Mouse (Mus musculus) adipocyte (in vitro differentiated cells): ENCODE data around the gene Arhgef16.

Experiments used
- DNase-seq: peaks from one replicate; pipeline ENCODE4 v3.0.0-alpha.2; 2016; ENCODE audit warnings: low spot score

Gene Arhgef16

GRCm38 (mm10) chr4:154301466-154301881 is at the start of gene Arhgef16:
Arhgef16 (minus strand) TSS chr4:154301676.
- DNase-seq, result peak; percentile 43

DNA sequence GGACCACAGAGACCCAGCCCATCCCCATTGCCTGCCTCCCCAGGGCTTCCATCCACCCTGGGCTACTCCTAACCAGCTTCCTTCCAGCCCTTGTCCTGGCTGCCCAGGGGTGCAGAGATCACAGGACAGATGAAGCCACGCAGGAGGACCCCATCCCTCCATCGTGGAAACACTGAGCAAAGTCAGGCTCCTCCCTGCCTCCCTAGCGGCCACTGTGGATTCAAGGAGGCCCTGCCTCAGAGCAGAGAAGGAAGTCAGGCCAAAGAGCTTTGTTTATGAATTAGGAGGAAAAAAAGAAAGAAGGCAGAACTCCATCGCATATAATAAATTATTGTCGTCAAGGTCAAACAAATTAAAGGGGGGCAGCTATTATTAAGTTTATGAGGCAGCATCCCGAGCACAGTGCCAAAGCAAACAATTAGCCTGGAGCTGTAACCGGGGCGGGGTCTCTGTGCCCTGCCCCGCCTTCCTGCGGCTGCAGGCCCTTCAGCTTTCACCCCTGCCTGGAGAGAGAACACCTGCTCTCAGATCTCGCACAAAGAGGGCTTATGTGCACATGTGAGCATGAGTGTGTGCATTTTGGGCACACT is 46.8 kb upstream of the Arhgef16 start:
- DNase-seq, result no peak

DNA sequence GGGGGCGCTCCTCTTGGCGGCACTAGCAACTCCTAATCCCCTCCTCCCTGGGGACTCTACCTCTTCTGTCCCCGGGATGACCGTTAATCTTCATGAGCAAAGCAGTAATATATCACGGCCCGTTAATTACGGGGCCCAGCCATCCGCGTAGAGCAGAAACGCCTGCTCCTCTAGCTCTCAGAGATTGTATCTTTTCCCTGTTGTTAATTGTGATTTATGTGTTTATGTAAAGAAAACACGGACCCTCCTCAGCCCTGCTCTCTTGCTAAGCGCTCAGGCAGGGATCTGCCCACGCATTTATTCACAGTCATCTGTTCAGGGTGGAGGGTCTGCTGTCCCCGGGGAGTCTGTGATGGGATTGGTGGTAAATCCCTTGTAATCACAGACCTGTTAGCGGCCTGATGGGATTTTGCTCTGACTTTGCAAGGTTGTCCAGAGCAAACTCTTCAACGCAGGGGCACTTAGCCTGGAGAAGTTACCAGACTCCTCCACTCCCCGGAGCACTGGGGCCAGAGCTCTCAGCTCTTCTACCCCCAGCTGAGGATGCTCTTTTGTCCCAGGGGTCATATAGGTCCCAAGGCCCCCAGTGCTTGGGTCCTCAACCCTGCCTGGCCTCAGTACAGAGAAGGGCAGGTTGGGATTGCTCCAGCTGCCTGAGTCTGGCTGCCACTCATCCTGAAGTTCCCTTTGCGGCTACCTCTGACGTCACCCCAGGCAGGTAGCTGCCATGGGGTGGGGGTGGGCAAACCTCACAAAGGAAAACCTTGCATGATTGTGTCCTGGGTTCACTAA is 45.5 kb upstream of the Arhgef16 start:
- no peak for DNase-seq

DNA sequence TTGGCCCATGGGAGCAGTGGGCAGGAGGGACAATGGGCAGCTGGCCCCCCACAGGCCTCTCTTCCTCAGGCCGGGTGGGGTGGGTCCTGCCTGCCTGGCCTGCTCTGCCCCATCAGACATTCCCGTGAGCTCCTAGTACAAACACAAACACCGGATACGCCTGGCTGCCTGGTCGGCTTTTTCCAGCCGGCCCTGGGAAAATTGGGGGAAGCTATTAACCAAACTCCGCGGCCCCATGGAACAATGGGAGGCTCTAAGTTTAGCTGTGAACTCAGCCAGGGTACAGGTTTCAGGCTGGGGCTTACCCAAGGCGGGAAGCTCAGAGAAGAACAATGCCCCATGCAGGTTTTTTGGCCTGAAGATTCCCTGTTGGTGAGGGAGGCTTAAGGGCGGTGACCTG is 35.2 kb upstream of the Arhgef16 start:
- no peak for DNase-seq

DNA sequence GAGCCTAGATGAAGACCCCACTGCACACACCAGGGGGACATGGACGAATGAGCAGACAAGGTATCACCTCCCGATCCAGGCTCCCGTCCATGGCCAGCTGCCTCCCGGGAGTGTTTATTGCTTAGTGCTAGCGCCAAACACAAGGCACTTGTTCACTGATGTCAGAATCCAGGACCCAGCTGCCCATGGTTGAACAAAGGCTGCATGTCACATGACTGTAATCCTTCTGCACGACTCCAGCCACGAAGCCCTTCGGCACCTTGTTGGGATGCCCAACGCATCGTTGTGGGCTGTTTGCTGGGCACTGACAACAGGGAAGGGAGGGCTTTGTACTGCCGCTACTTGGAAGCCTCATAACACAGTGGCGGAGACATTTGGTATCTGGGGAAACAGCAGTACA is 34.3 kb upstream of the Arhgef16 start, which contains the start of gene B230104I21Rik:
TSS of gene B230104I21Rik (plus strand) at position 367 of the 400 bp plus-strand sequence.
- DNase-seq, result no peak

- no peak for DNase-seq
These were observed 33.4 kb upstream of the Arhgef16 start for GRCm38 (mm10) chr4:154334699-154335402.

GRCm38 (mm10) chr4:154333300-154333699 is 31.8 kb upstream of the Arhgef16 start:
- DNase-seq, result no peak

DNA sequence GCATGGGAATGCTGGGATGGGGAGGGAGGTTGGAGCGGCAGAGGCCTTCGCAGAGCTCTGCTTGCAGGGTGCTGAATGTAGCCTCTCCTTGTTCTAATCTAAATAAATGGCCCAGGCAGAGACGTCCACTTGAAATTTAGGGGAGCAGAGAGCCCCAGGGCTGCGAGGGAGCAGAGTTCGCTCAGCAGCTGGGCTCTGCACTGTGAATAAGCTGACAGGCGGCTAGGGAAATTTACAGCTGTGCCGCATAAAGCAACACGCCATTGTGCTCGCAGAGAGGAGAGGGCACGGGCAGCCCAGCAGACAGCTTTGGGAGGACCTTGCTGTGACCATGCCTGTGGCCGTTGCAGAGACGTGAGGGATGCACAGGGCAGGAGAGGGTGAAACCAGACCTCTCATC is 29.8 kb upstream of the Arhgef16 start:
- DNase-seq, result no peak

GRCm38 (mm10) chr4:154330001-154330400 is 28.5 kb upstream of the Arhgef16 start:
- no peak for DNase-seq

DNA sequence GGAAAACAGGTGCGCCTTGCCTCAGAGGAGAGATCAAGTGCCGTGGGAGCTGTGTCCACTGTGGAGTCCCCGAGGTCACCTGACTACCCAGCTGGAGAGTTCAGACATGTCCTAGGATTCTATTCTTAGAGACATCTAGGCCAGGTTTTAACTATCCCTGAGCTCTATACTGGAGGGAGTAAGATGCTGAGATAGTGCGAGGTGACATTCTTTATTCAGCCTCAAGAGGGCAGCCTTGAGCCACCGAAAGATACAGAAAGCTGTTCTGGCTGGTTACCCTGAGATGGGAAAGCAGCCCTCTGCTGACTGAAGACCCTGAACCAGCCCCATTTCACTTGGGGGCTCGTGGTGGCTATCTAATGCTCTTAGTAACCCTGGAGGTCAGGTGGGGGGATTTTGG is 27.4 kb upstream of the Arhgef16 start:
- peak; percentile 57 for DNase-seq

DNA sequence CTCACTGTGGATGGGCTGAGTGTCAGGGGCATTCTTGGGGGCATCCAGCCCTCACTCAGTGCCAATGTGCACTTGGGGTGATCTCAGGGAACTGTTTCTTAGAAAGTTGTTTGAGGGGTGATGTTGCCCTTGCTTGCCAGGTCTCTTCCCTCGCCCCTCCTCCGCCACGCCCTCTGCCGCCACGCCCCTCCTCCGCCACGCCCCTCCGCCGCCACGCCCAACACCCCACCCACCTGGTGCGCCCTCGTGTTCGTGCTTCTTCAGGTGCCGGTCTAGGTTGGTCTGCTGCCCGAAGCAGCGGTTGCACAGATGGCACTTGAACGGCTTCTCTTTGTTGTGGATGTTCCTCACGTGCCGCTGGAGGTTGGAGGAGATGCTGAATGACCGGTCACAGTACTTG is 27.0 kb upstream of the Arhgef16 start:
- no peak for DNase-seq

GRCm38 (mm10) chr4:154325410-154325809 is 23.9 kb upstream of the Arhgef16 start:
- DNase-seq, result no peak

GRCm38 (mm10) chr4:154313622-154313967 is 12.1 kb upstream of the Arhgef16 start:
- DNase-seq, result no peak

DNA sequence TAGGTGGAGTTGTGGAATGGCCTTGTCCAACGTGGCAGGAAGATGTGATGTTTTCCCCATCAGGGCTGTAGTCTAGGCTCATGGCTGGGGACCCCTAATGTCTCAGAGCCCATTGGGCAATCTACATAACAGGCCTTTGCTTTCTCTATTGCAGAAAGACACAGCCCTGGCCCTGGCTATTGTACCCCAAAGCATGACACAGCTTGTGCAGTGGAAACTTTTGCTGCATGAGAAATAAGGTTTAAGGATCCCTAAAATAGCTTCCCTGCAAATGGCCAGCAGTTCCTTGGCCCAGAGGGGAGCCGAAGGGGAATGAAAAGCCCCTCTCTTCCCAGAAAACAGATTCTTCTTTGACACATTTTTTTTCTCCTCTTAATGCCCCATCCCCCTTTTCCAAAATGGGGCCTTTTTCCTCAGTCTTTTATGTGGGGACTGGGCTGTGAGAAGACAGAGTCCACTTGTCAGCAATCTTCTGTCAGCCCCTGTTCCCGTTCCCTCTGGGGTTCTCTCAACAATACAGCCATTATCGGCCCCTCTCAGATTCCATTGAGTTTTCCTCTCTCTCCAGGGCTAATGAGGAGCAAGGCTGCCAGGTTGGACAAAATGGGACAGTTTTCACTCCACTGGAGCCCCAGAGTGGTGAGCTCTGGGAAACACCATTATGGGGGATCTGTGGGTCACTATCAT is 11.6 kb upstream of the Arhgef16 start:
- no peak for DNase-seq

GRCm38 (mm10) chr4:154312143-154312812 is 10.8 kb upstream of the Arhgef16 start:
- no peak for DNase-seq

- DNase-seq, result no peak
These were observed 9.2 kb upstream of the Arhgef16 start for GRCm38 (mm10) chr4:154310576-154311262.

- DNase-seq, result no peak
These were observed 7.7 kb upstream of the Arhgef16 start for GRCm38 (mm10) chr4:154309131-154309530.

DNA sequence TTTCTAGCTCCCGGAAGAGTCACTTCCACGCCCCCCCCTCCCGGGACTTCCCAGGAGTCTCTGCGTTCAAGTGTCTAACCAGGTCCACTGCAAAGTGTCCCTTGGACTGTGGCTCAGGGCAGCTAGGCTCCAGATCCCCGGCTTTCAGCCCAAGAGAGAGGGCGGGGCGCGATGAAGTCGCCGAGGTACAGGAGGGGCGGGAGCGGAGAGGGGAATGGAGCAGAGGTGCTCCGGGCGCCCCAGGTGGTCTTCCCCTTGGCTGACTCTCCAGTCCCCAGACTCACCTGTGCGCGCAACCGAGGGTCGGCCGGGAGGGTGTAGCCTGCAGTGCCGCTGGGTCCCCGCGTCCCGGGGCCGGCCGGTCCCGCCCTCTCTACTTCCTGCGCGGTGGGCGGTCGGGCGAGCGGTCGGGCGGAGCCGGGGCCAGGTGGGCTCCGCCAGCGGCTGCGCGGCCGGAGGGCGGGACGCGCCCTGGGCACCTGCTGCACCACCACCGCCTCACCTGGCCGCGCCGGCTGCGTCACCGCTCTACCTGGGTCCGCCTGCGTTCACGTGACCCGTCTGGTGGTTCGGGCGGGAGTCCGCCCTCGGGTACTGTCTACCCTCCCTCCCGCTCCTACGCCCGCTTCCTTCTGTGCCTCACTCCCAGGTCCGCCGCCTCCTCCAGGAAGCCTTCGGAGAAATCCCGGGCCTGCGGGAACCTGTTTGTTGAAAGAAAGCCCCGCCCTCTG is 1.8 kb downstream of the Arhgef16 start:
- DNase-seq, result no peak

DNA sequence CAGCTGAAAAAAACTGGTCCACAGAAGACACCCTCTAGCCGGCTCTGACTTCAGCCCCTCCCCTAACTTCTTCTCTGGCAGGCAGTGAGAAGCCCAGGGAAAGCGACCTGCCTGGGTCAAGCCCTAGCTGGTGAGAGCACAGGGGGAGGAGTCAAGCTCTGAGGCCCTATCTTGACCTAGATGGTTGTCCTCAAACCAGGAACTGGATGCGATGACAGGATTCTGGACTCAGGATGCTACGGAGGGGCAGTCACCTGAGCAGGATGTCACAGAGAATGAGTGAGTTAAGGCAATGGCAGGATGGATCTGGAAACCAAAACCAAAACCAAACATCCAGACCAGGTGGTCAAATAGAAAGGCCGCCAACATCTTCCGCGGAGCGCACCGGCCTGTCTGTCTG is 3.7 kb downstream of the Arhgef16 start:
- no peak for DNase-seq

- DNase-seq, result no peak
These were observed 7.2 kb downstream of the Arhgef16 start for GRCm38 (mm10) chr4:154294262-154294731.
